Mouse (Mus musculus): Measurements from ENCODE around the gene Evx2.

Gene Evx2

GRCm38 (mm10) chr2:74611406-74611805, 48.0 kb downstream of the Evx2 start:
- no peak for DNase-seq

GRCm38 (mm10) chr2:74609350-74609749, 50.0 kb downstream of the Evx2 start:
- no peak for DNase-seq

GRCm38 (mm10) chr2:74606087-74606760, 53.1 kb downstream of the Evx2 start:
- no peak for DNase-seq

- no peak for DNase-seq
These were observed 55.3 kb downstream of the Evx2 start for GRCm38 (mm10) chr2:74604011-74604410.
